11 mouse cellular contexts compared by ENCODE assay signal in genomic region chr12:9839198-9839845, GRCm38 (mm10).
"Had no signal": no experiment of that assay in that cellular context is flagged by ENCODE, and none has a peak within 500 bp of the region (broad histone marks: within the 10 kb centered on the region; RNA-seq: fewer than 3 reads in every experiment).

No protein-coding gene starts in this region.

- H3K4me3 ChIP-seq: limb, embryonic 15.5 days; liver, embryonic 12.5 days; midbrain, embryonic 13.5 days; neural tube, embryonic 15.5 days had no signal

- H3K9ac ChIP-seq: limb, embryonic 15.5 days; liver, embryonic 12.5 days; midbrain, embryonic 13.5 days; neural tube, embryonic 15.5 days had no signal

- H3K27ac ChIP-seq: kidney, postnatal 0 days; limb, embryonic 15.5 days; liver, embryonic 12.5 days; midbrain, embryonic 13.5 days; neural tube, embryonic 15.5 days had no signal

- DNase-seq: kidney, adult 9 months; kidney, postnatal 36 days; layer of hippocampus, adult 9-11 months; right cerebral cortex, adult 18-20 months; right cerebral cortex, postnatal 25 days; thymus, postnatal 36 days had no signal

- H3K27me3 ChIP-seq: limb, embryonic 15.5 days; liver, embryonic 12.5 days; midbrain, embryonic 13.5 days; neural tube, embryonic 15.5 days had no signal

- H3K4me2 ChIP-seq: limb, embryonic 15.5 days; liver, embryonic 12.5 days; midbrain, embryonic 13.5 days; neural tube, embryonic 15.5 days had no signal

- ATAC-seq: liver, embryonic 12.5 days; midbrain, embryonic 13.5 days had no signal

- H3K4me1 ChIP-seq: limb, embryonic 15.5 days; liver, embryonic 12.5 days; midbrain, embryonic 13.5 days; neural tube, embryonic 15.5 days had no signal

- H3K9me3 ChIP-seq: limb, embryonic 15.5 days; liver, embryonic 12.5 days; midbrain, embryonic 13.5 days; neural tube, embryonic 15.5 days had no signal

- H3K36me3 ChIP-seq: limb, embryonic 15.5 days; liver, embryonic 12.5 days; midbrain, embryonic 13.5 days; neural tube, embryonic 15.5 days had no signal
